Mouse (Mus musculus) layer of hippocampus, adult 8-10 months (tissue): ENCODE results near the gene AU040320. TPM values are rescaled to one million over a fixed set of nuclear protein-coding genes. Genes with fewer than 3 reads are reported as not detected.
A peak's percentile ranks its signal among the peaks of the same experiment; 100 is the strongest.

Experiments
- DNase-seq, 2 experiments: peaks; one replicate each; pipeline ENCODE4 v3.0.0; 2022; ENCODE audit warnings: low spot score in 2 of 2
- total RNA-seq, 4 experiments: library from RNA; stranded (reverse); gene quantifications; 2 replicates each; pipeline ENCODE4 v1.2.4; 2022

The AU040320 gene
- total RNA-seq, 4 experiments from 2014 or later = 63.5 to 77.5 (median 67.4) TPM

DNA sequence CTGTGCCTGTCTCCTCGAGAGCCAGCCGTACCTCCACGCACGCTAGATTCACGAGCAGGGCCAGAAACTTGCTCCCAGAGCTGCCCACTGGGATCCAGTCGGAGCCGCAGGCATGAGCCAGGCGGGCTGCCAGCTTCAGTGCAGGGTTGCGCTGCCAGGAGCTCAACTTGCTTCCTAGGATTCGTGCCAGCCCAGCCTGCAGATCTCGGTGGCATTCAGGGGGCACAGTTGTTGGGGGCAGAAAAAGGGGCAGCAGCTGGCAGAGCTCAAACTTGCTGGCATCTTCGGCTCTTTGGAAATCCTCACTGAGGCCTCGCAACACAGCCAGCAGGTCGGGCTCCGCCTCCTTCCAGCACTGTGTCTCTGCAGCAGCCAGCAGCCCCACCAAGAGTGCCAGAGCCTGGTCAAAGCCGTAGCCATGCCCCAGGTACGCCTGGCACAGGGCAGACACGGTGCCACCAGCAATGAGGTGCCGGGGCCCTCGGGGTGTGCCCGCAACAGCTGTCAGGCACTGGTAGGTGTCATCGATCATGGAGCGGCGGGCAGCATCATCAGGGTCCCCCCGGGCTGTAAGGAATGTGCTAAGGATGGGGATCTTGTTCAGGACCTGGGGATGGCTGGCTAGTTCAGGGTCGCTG, 3.2 kb upstream of the AU040320 start:
- DNase-seq = peak; percentile 77 to 82

DNA sequence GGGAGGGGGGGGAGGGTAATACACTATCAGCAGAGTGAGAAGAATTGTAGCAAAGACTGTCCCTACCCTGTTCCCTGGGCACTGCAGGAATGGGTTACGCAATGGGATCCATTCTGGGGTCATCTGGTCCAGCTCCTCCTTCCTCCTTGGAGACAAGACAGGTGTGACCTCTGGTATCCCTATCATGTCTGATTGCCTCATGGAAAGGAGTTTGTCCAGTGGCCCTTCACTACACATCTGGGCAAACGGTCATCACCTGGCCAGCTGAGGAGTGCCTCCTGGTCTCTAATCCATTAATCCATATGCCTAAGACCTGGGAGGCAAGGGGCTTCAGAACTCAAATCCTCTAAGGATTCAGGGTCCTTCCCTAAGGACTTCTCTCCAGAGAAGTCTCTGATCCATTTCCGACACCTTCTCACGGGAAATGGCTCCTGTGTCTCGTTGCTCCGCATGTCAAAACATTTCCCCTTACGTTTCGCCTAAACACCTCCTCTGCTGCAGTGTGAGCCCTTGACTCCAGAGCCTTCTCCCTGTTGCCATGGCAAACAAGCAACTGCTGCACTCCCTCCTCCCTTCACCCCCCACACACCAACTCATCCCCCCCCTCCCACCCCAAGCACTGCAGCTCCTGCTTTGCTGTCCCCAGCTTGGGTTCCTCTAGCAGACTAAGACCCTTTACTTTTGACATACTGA, 2.3 kb upstream of the AU040320 start:
- no peak for DNase-seq

DNA sequence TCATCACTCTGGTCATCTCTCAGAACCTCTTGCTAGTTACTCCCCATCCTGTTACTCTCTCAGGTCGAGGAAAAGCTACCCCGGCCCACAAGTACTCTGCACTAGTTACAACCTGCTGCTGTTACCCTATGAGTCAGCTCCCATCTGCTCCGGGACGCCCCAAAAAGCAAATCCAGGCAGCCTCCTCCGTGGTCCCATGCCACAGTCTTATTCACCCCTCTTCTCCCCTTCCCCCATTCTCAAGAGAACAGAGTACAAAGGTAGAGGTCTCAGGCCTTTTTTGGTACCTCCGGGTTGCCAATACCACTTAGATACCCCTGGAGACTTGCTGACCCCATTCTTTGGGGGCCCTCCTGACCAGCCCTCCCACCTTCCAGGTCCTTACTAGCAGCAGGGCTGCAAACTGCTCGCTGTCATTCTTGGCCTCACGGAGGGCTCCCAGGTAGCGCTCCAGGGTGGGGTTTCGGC, 1.8 kb upstream of the AU040320 start:
- DNase-seq = peak; percentile 54 to 58

DNA sequence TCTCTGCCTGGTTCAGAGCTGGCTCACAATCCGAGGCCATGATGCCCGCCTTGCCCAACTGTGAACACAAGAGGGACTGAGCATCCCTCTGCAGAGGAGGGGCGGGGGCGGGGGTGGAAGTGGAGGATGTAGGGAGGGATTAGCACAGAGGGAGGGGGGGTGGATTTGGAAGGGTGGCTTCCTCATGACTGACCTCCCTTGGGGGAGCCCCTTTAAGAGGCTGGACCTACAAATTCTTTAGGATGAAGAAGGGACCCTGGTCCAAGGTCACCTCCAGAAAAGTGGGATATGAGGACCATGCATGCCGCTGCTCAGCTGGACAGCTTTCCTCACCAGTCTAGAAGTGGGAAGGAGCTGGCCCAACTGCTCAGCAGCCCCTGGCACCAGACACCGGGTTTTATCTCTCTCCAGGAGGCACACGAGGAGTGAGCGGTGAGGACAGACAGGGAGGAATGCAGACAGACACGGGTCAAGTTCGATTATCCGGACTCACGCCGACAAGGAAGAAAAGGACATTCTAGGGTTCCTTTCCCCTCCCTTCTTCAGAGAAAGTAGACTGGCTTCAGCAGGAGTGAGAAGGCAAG, 1.2 kb upstream of the AU040320 start:
- peak; percentile 49 to 54 for DNase-seq

DNA sequence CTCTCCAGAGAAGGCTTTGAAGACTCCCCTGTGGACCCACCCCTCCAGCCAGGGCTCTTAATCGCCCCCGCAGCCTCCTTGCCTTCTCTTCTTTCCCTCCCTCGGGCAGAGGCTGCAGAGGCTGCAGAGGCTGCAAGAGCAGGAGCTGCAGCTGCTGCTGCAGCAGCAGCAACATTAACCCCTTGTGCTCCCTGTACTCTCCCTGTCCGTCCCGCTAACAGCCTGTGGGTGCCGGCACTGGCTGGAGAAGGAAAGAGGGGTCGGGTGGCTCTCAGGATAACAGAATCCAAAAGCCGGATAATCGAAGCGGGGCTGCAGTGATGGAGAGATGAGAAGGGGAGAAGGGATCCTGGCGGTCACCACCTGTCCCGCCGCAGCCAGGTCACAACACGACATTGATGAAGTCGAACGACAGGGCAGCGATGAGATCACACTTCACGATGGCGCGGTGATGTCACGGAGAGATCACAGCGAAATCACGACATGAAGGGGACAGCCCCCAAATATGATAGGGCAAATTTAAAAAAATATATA, 669 bp upstream of the AU040320 start:
- peak in 1 of 2 experiments; percentile 48 for DNase-seq

DNA sequence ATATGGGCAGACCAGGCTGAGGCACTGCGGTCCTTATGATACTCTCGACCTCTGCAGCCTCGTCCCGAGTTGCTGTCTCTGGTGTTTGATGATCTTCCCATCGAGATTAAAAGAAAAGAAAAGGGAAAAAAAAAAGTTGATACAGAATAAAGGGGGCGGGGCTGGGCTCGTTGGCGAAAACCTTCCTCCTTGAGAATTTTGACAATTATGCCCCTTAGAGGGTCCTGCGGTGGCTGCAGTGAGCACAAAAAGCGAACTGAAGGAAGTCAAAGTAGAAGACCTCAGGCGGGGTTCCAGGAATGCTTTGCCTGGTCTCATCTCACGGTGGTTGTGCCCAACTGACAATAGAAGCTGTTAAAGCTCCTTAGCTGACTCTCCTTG, 877 bp downstream of the AU040320 start:
- no peak for DNase-seq

DNA sequence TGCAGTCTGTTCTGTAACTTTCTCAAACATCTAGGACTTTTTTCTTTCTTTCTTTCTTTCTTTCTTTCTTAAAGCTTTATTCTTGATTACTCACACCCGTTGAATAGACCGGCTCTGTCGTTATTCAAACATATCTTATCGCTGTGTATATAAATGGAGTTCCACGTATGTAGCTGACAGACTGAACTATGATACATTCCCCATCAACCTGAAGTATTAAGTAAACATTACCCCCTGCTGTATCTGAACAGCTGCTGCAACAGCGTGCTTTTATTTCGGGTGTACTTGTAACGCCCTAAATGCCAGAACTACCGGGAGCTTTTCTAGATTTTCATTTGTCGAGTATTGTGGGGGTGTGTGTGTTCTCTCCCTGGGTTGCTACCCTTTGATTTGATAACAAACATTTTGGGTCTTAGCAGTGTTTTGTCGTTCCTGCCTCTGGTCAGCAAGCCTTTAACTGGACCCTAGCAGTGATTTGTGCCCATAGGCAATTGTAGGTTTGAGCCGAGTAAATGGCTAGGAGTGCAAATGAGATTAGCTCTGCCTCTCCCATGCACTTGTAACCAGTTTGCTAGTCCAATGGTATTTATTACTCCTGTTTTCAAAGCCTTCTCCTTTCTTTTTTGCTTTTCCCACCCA, 1.5 kb downstream of the AU040320 start:
- DNase-seq = no peak

DNA sequence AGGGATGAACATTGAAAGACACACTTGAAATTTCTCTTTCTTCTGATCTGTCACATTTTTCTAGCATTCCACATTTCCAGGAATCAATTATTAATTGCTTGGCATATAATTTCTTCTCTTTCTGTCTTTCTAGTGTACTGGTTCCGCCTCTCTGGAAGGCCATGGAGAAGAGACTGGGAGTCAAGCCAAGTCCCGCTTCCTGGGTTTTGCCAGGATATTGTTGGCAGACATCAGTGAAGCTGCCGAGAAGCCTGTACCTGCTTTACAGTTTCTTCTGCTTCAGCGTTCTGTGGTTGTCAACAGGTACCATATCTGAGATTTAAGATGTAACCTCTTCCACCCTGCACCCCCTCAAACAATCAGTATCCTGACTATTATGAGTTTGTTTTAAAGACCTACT, 3.4 kb downstream of the AU040320 start:
- no peak for DNase-seq

DNA sequence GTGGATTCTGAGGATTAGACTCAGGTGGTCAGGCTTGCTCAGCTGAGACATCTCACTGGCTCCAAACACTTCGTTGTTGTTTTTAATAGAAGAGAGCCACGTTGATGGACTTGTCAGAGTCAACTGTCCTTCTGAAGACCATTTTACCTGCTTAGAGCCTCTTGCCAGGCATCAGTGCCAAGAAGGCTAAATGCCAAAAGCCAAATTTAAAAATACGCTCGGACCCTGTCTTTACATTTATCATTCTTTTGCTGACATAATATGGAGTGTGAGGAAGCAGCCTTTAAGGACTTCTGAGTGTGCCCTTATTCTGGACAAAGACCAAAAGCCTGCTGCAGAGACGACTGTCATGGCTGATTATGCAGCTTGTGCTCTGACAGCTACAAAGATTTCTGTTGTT, 5.0 kb downstream of the AU040320 start:
- no peak for DNase-seq

DNA sequence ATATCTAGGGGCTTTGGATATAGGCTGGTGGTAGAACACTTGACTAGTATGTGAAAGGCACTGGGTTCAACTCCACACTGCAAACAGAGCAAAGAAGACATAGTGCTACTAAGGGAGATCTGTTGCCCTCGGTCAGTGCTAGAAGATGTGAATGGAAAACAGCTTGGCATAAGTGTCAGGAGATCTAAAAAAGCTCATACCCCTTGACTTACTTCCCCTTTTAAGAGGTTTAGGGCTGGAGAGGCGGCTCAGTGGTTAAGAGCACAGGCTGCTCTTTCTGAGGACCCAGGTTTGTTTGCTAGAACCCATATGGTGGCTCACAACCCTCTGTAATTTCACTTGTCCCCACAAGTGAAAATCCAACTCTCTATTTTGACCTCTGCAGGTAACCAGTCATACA, 6.1 kb downstream of the AU040320 start:
- no peak for DNase-seq

DNA sequence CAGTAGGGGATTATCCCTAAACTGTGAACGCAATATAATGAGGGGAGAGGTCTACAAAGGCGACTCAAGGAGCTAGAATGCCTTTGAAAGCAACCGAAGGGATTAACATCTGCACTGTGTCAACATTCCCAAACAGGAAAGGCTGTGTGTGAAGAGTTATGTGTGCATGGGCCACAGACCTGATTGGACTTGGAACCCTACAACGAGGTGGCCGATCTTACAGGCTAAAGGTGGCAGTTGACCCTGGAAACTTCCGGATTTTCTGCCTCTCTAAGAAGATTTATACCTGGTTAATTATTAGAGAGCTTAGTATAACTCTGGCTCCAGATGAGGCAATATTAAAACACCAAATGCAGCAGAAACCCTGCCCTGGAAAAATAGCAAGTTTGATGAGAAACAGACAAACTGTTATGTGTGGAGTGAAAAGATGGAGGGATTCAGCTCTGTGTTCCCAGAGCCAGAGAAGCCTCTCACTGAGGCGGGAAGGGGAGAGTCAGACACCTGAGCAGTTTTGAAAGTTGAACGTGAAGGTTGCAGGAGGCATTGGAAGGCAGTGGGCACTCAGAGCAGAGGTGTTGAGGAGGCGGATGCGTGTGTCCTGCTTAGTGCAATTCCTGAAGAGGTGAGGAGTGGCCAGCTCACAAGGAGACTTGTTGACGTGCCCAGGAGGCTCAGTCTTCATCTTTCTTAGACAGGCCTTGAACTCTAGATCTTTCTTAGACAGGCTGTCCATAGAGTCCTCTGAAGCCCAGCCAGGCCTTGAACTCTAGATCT, 9.4 kb downstream of the AU040320 start:
- DNase-seq = no peak

DNA sequence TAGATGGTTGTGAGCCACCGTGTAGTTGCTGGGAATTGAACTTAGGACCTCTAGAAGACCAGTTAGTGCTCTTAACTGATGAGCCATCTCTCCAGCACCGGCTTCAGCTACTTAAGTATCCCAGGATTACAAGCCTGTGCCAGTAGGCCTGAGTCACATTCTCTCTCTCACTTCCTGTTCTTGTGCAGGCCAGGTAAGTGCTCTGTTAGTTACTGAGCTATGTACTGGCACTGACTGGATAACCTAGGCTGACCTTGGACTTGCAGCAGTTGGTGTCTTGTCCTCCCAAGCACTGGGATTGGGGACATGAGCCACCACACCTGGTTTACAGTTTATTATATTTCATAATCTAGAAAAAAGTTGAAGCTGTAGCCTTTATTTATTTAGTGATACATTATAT, 10.1 kb downstream of the AU040320 start:
- no peak for DNase-seq

DNA sequence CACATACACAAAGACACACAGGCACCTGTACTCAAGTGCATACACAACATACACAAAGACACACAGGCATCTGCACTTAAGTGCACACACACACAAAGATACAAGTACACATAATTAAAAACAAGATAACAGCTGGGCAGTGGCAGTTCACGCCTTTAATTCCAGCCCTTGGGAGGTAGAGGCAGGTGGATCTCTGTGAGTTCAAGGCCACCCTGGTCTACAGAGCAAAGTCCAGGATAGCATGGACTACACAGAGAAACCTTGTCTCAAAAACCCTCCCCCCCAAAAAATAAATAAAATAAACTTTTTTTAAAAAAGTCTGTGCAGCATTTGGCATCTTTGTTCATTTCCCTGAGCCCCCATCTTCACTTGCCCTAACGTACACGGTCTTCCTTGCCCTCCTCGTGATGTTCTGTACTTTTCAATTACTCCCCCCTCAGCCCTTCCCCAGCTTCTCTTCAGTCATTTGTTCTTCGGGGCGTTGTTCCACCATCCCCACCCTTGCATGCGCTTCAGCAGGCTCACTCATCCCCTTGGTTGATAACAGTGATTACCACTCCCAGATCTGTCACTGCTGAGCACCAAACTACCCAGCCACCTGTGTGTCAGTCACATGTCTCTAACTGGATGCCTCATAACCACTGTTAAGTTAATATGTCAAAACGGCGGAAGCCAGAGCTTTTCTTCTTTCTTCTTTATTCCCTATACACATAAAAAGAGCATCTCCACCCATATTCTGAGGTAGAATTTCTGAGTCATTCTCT, 16.6 kb downstream of the AU040320 start:
- DNase-seq = no peak

DNA sequence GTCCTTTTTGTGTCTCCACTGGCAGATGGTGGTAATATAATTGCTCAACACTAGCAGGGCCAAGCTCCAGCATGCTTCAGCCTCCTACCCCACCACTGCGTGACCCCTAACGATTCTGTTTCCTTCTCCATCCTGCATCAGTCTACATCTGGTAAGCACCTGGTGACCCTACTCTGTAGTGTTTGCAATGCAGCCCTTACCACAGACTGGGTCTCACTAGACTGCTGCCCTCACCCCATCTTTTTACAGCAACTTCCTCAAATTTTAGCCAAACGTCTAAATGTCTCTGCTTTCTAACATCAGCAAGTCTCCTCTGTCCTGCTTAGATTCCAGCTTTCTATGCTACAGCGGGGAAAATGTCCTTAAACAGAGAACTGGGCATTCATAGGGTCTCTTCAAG, 17.5 kb downstream of the AU040320 start:
- DNase-seq = no peak

DNA sequence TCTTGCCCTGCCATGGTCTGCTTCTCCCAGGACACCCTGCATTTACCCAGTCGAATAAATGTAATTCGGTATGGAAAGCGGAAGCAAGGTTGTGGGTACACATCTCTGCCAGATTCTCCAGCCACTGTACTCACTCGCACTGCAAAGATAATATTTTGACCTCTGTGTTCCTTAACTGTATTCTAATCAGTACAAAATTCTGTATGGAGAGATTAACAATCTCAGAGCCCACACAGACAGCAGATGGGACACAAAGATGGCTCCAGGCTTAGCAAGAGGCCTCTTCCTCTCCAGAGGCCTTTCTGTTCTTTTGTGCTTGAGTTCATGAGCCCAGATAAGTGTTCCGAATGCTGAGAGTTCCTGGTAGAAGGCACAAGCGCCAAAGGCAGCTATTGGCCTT, 20.5 kb downstream of the AU040320 start:
- DNase-seq = no peak

DNA sequence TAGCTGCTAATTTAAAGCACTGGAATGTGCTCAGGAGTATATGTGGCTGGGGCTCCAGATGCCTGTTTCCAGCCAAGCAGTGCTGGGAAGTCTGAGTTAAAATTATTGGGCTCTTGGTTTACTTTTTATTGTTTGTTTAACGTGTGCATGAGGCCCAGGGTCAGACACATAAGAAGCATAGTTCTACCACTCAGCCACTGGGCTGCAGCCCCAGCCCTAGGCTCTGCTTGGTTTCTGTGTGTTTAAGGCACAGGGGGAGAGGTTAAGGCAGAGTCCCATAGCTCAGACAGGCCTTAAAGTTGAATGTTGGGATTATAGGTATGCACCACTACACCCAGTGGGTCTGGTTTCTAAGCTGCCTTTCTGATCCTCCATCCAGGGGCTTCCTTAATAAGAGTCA, 21.8 kb downstream of the AU040320 start:
- no peak for DNase-seq

DNA sequence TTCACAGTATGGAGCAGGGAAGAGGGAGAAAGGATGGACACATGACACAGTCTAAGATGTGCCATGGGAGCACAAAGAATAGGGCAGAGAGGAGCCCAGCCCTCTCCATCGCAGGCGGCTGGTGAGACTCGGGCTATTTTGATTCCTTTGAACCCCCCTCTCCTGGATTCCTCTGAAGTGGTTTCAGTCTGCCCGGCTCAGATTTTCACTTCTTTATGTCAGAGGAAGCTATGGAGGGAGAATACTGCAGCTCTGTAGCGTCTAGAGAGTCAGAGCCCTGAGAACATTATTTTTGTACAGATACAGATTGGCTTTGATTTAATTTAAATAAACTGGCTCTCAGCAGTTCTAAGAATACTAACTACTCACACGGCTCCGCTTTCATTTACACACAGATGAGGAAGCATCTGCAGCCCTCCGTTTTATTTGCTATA, 25.8 kb downstream of the AU040320 start:
- DNase-seq = no peak

DNA sequence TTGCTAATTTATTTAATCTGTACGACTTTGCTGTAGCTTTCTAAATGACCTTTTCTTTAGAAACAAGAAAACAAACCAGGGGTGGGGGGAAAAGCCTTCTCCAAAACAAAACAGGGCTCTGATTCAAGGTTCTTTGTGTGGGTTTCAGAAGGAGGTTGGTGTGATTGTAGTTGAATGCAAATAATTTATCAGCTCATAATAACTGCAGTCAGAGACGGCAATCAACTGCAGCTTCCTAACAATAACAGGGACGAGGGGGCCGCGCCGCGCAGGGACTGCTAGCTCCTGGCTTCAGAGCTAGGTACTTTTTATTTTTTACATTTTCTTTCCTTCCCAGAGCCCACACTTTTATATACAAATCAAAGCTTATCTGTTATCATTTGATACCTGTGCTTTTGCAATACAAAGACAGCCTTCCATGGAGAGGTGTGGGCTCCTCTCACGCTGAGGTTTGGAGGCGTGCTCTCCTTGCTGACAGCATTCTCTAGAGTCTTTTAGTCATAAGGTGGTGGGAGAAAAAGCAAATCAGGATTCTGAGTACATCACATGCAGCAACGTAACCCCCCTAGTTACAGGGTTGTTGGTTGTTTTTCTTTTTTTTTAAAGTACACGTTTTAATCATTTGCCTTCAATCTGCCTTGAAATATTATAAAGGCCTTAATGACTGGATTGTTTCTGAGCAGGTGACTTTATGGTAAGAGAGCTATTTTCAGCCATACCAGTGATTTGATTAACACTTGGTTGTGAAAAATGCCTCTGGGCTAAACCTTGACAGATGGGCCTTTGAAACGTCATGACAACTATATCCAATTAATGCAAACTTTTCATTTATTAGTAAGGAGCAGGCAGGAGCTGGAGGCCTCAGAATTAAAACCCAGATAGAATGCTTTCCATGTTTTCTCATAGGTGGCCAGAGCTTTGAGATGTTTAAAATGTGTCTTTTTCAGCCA, 26.8 kb downstream of the AU040320 start:
- no peak for DNase-seq

DNA sequence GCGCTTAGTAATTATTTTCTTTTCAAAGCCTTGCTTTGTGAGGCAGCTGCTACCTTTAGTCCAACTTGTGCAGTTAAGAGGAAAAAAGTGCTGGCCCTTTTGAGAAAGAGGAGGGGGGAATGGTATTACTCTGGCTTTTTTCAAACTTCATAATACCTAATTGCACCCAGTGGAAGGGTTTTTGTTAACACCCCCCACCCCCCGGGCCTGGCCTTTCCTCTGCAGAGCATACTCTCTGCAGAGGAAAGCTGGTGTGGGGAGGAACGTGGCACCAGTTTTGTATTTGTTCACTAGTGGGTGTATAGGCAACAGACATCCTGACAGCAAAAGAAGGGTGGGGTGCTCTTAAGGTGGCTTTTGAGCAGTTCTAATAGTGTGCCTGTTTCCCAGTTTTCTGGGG, 28.5 kb downstream of the AU040320 start:
- no peak for DNase-seq
